Mouse (Mus musculus): ENCODE data around the gene Pdzk1. TPM values are rescaled to one million over a fixed set of nuclear protein-coding genes. Genes with fewer than 3 reads are reported as not detected.

Pdzk1 gene
- polyA plus RNA-seq (2015; fragmentation: Nextera tagmentation; extraction: Ambion mirVana): 0.06 and 0.17 TPM in 2 replicates

GRCm38 (mm10) chr3:96828984-96829383 lies at the start of gene Pdzk1, which contains the start of gene Cd160:
TSS of gene Pdzk1 (plus strand) at chr3:96829284.
TSS of gene Cd160 (minus strand) at chr3:96829351.
- Histone ChIP-seq H3K4me3 (ENCODE audit: low read depth, low read length) (no peak within 1 kb of the TSS), H3K9me3 (ENCODE audit: low read length) (no peaks in the 10 kb centered on the region), H3K9ac (replicated peaks; ENCODE audit: low read depth) (no peak within 1 kb of the TSS), H3K4me1 (ENCODE audit: insufficient read depth, low read depth, low read length) (no peaks in the 10 kb centered on the region), H3K4me2 (replicated peaks; ENCODE audit: low read depth, low read length) (no peak within 1 kb of the TSS), H3K36me3 (ENCODE audit: insufficient read depth, low read length) (no peaks in the 10 kb centered on the region), H3K27ac (ENCODE audit: low read length) (no peak within 1 kb of the TSS), H3K27me3 (replicated peaks; ENCODE audit: insufficient read depth, low read length) (no peaks in the 10 kb centered on the region)
- ATAC-seq (no peak), DNase-seq (ENCODE audit: low spot score) (no peak)
- 67% methylated on average over 1 of the region's 1 CpGs for WGBS
- TF ChIP-seq EP300 (IDR thresholded peaks at IDR 0.05) (no peak), CTCF (IDR thresholded peaks at IDR 0.05) (no peak)

- Histone ChIP-seq H3K27ac (ENCODE audit: low read length) (no peak overlapping the region), H3K9ac (replicated peaks; ENCODE audit: low read depth) (no peak overlapping the region), H3K9me3 (ENCODE audit: low read length) (no peaks in the 10 kb centered on the region), H3K4me1 (ENCODE audit: insufficient read depth, low read depth, low read length) (no peaks in the 10 kb centered on the region), H3K4me2 (replicated peaks; ENCODE audit: low read depth, low read length) (no peak overlapping the region), H3K36me3 (ENCODE audit: insufficient read depth, low read length) (no peaks in the 10 kb centered on the region), H3K4me3 (ENCODE audit: low read depth, low read length) (no peak overlapping the region), H3K27me3 (replicated peaks; ENCODE audit: insufficient read depth, low read length) (no peaks in the 10 kb centered on the region)
- WGBS: 68% methylated on average over 8 of the region's 8 CpGs
- TF ChIP-seq CTCF (IDR thresholded peaks at IDR 0.05): no peak
- TF ChIP-seq EP300 (IDR thresholded peaks at IDR 0.05): no peak
- DNase-seq (ENCODE audit: low spot score): no peak
- ATAC-seq: no peak
Observed at GRCm38 (mm10) chr3:96782236-96782635, 46.8 kb upstream of the Pdzk1 start.

- no peak overlapping the region for H3K27ac ChIP-seq (ENCODE audit: low read length)
- no peaks in the 10 kb centered on the region for H3K27me3 ChIP-seq (replicated peaks; ENCODE audit: insufficient read depth, low read length)
- no peak overlapping the region for H3K4me3 ChIP-seq (ENCODE audit: low read depth, low read length)
- H3K4me1 ChIP-seq (ENCODE audit: insufficient read depth, low read depth, low read length): no peaks in the 10 kb centered on the region
- 86% methylated on average over 1 of the region's 1 CpGs for WGBS
- no peak overlapping the region for H3K4me2 ChIP-seq (replicated peaks; ENCODE audit: low read depth, low read length)
- peaks cover 10% of the 10 kb centered on the region for H3K36me3 ChIP-seq (ENCODE audit: insufficient read depth, low read length)
- H3K9me3 ChIP-seq (ENCODE audit: low read length): no peaks in the 10 kb centered on the region
- TF ChIP-seq CTCF (IDR thresholded peaks at IDR 0.05) (no peak), EP300 (IDR thresholded peaks at IDR 0.05) (no peak)
- ATAC-seq (no peak), DNase-seq (ENCODE audit: low spot score) (no peak)
- no peak overlapping the region for H3K9ac ChIP-seq (replicated peaks; ENCODE audit: low read depth)
Observed at GRCm38 (mm10) chr3:96787784-96788183, 41.3 kb upstream of the Pdzk1 start.

- H3K9ac ChIP-seq (replicated peaks; ENCODE audit: low read depth): no peak overlapping the region
- H3K4me2 ChIP-seq (replicated peaks; ENCODE audit: low read depth, low read length): no peak overlapping the region
- no peaks in the 10 kb centered on the region for H3K4me1 ChIP-seq (ENCODE audit: insufficient read depth, low read depth, low read length)
- 80% methylated on average over 8 of the region's 8 CpGs for WGBS
- no peaks in the 10 kb centered on the region for H3K9me3 ChIP-seq (ENCODE audit: low read length)
- no peak for TF ChIP-seq EP300 (IDR thresholded peaks at IDR 0.05)
- TF ChIP-seq CTCF (IDR thresholded peaks at IDR 0.05): no peak
- peaks cover 10% of the 10 kb centered on the region for H3K36me3 ChIP-seq (ENCODE audit: insufficient read depth, low read length)
- ATAC-seq: no peak
- no peak overlapping the region for H3K27ac ChIP-seq (ENCODE audit: low read length)
- no peak for DNase-seq (ENCODE audit: low spot score)
- H3K4me3 ChIP-seq (ENCODE audit: low read depth, low read length): no peak overlapping the region
- H3K27me3 ChIP-seq (replicated peaks; ENCODE audit: insufficient read depth, low read length): no peaks in the 10 kb centered on the region
Observed at GRCm38 (mm10) chr3:96788506-96788905, 40.6 kb upstream of the Pdzk1 start.

GRCm38 (mm10) chr3:96800254-96800653 lies 28.8 kb upstream of the Pdzk1 start:
- no peak for TF ChIP-seq CTCF (IDR thresholded peaks at IDR 0.05)
- no peak for TF ChIP-seq EP300 (IDR thresholded peaks at IDR 0.05)
- no peak overlapping the region for H3K4me3 ChIP-seq (ENCODE audit: low read depth, low read length)
- DNase-seq (ENCODE audit: low spot score) (no peak), ATAC-seq (no peak)
- no peaks in the 10 kb centered on the region for H3K4me1 ChIP-seq (ENCODE audit: insufficient read depth, low read depth, low read length)
- no peak overlapping the region for H3K9ac ChIP-seq (replicated peaks; ENCODE audit: low read depth)
- no peaks in the 10 kb centered on the region for H3K36me3 ChIP-seq (ENCODE audit: insufficient read depth, low read length)
- no peak overlapping the region for H3K4me2 ChIP-seq (replicated peaks; ENCODE audit: low read depth, low read length)
- 73% methylated on average over 11 of the region's 11 CpGs for WGBS
- H3K9me3 ChIP-seq (ENCODE audit: low read length): no peaks in the 10 kb centered on the region
- no peaks in the 10 kb centered on the region for H3K27me3 ChIP-seq (replicated peaks; ENCODE audit: insufficient read depth, low read length)
- H3K27ac ChIP-seq (ENCODE audit: low read length): no peak overlapping the region

GRCm38 (mm10) chr3:96802214-96802613 lies 26.9 kb upstream of the Pdzk1 start:
- Histone ChIP-seq H3K4me1 (ENCODE audit: insufficient read depth, low read depth, low read length) (no peaks in the 10 kb centered on the region), H3K36me3 (ENCODE audit: insufficient read depth, low read length) (no peaks in the 10 kb centered on the region), H3K9ac (replicated peaks; ENCODE audit: low read depth) (no peak overlapping the region), H3K27ac (ENCODE audit: low read length) (no peak overlapping the region), H3K9me3 (ENCODE audit: low read length) (no peaks in the 10 kb centered on the region), H3K27me3 (replicated peaks; ENCODE audit: insufficient read depth, low read length) (no peaks in the 10 kb centered on the region), H3K4me3 (ENCODE audit: low read depth, low read length) (no peak overlapping the region), H3K4me2 (replicated peaks; ENCODE audit: low read depth, low read length) (no peak overlapping the region)
- WGBS: 25% methylated on average over 1 of the region's 1 CpGs
- DNase-seq (ENCODE audit: low spot score): no peak
- no peak for ATAC-seq
- TF ChIP-seq EP300 (IDR thresholded peaks at IDR 0.05) (no peak), CTCF (IDR thresholded peaks at IDR 0.05) (no peak)

- Histone ChIP-seq H3K27ac (ENCODE audit: low read length) (no peak overlapping the region), H3K27me3 (replicated peaks; ENCODE audit: insufficient read depth, low read length) (no peaks in the 10 kb centered on the region), H3K9me3 (ENCODE audit: low read length) (no peaks in the 10 kb centered on the region), H3K4me3 (ENCODE audit: low read depth, low read length) (no peak overlapping the region), H3K9ac (replicated peaks; ENCODE audit: low read depth) (no peak overlapping the region), H3K4me2 (replicated peaks; ENCODE audit: low read depth, low read length) (no peak overlapping the region), H3K36me3 (ENCODE audit: insufficient read depth, low read length) (no peaks in the 10 kb centered on the region), H3K4me1 (ENCODE audit: insufficient read depth, low read depth, low read length) (no peaks in the 10 kb centered on the region)
- no peak for TF ChIP-seq EP300 (IDR thresholded peaks at IDR 0.05)
- no peak for ATAC-seq
- 77% methylated on average over 2 of the region's 3 CpGs for WGBS
- no peak for DNase-seq (ENCODE audit: low spot score)
Observed at GRCm38 (mm10) chr3:96808136-96808535, 20.9 kb upstream of the Pdzk1 start.
